8 mouse cellular contexts compared by ENCODE assay signal in genomic region chr15:9608177-9608576, GRCm38 (mm10).
DNase-seq lines count a peak whose midpoint lies in the region; ATAC-seq lines count a peak whose summit lies in the region.

No protein-coding gene starts in this region.

- ATAC-seq in granulocyte monocyte progenitor cell, adult 5-6 weeks (replicated peaks; ENCODE audit: poor library complexity, severe bottlenecking): no peak

- DNase-seq in heart, adult 18-20 months: peak; percentile 5 to 11
- DNase-seq in heart, adult 11 months: no peak
- peak; percentile 9 for DNase-seq in lung, postnatal 10 days
- DNase-seq in lung, postnatal 14 days: no peak
- peak; percentile 5 for DNase-seq in Muller cell, postnatal 12 days (ENCODE audit: inconsistent ontology term)
- peak; percentile 8 for DNase-seq in layer of hippocampus, adult 9-11 months
- no peak for DNase-seq in urinary bladder, postnatal 36 days (ENCODE audit: low spot score in 2 of 2)

Comparison
In these comparisons a context has a peak if more than half of its experiments do, and no peak if none do; other contexts are left out.
1. DNase-seq: peak in heart, adult 18-20 months (2 of 2), lung, postnatal 10 days (single experiment), Muller cell, postnatal 12 days (single experiment) and layer of hippocampus, adult 9-11 months (single experiment); none in heart, adult 11 months (single experiment), lung, postnatal 14 days (single experiment) and urinary bladder, postnatal 36 days (0 of 2).